Mouse (Mus musculus) naive thymus-derived CD4-positive, alpha-beta T cell, adult 2 months (primary cell): ENCODE measurements around the gene Cnn1.

ENCODE experiments used
- DNase-seq: peaks from one replicate; pipeline ENCODE4 v3.0.0-alpha.2; 2011; ENCODE audit warnings: low read depth

Gene Cnn1

GRCm38 (mm10) chr9:22098993-22099696 lies at the start of gene Cnn1:
Gene Cnn1, plus strand, starts transcription at chr9:22099216.
- no peak for DNase-seq

DNA sequence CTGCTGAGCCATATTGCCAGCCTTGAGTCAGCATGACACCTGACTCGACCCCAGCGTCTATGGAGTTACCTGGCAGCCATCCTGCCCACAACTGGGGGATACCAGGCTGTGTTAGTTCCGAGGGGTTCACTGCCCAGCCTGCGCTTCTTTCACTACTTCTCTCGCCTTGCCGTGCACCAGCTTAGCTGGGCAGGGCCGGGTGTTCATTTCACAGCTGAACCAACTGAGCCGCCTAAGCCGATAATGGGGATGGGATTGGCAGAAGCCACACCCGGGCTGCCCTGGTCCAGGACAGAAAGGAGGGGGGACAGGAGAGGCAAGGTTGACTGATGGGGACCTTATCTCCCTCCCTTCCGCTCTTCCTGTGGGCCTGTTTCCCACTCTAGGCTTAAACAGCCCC lies 49.7 kb upstream of the Cnn1 start:
- no peak for DNase-seq

- DNase-seq: no peak
Observed at GRCm38 (mm10) chr9:22049721-22050270, 49.2 kb upstream of the Cnn1 start.

- peak; percentile 52 for DNase-seq
Observed at GRCm38 (mm10) chr9:22050351-22050889, 48.6 kb upstream of the Cnn1 start.

GRCm38 (mm10) chr9:22051161-22051957 lies 47.7 kb upstream of the Cnn1 start:
- peak; percentile 33 for DNase-seq

DNA sequence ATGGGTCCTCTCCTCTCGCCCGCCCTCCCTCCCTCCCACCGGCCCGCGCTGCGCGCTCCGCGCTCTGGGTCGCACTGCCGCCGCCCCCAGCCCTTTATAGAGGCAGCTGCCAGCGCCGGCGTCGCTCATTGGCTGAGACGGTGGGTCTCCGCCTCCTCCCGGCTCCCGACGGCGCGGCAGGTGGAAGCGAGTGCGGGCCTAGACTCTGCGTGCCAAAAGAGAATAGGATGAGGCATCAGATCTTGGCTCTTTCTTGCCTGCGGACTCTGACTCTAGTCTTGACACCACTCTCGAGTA lies 47.1 kb upstream of the Cnn1 start, which contains the start of gene Elavl3:
TSS of gene Elavl3 (minus strand) at position 66 of the 297 bp plus-strand sequence.
- DNase-seq: peak; percentile 43

DNA sequence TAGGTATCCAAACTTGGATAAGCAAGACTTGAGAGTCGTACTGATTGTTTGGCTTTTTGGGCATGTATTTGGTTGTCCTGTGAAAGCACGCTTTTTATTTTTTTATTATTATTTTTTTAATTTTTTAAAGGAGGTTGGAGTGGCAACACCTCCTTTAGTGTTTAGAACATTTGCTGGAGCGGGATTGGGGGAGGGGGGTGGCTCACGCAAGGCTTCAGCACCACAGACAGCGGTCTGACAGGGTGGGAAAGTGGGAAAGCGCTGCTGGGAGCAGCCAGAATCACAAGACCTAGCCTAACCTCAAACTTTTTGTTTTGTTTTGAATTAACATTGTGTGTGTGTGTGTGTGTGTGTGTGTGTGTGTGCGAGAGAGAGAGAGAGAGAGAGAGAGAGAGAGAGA lies 45.4 kb upstream of the Cnn1 start:
- DNase-seq: no peak

GRCm38 (mm10) chr9:22054411-22055076 lies 44.5 kb upstream of the Cnn1 start:
- DNase-seq: peak; percentile 85

DNA sequence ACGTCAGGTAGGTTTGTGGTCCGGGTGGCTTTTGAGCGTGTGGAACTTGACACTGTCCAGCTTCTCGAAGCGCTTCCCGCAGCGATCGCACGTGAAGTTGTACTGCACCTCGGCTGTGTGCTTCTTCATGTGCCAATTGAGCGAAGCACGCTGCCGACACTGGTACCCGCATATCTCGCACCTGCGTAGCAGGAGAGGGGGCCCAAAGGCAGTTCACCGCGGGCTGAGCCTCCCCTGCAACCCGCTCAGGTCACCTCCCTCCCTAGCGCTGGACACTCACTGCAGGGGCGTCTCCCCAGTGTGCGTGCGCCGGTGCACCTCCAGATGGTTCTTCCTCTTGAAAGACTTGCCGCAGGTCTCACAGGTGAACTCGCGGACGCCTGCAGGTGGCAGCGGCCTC lies 43.3 kb upstream of the Cnn1 start:
- no peak for DNase-seq

- DNase-seq: no peak
Observed at GRCm38 (mm10) chr9:22056303-22056910, 42.6 kb upstream of the Cnn1 start.

GRCm38 (mm10) chr9:22057031-22057517 lies 41.9 kb upstream of the Cnn1 start:
- DNase-seq: no peak

DNA sequence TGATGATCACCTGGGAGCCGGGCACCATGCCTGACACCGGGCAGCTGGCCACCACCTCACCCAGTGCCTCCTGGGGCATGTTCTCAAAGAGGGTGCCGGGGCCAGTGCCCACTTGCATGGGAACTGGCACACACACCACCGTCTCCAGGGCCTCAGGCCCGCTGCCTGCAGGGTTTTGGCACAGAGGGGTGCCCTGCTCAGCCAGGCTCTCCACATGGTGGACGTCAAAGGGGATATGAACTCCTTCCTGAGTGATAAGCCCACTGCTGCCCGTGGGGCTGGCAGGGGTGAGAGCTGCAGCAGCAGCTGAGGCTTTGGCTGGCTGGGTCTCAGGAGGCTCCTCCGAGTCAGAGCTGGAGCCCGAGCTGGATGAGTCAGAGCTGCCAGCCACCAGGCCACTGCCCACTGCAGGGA lies 41.0 kb upstream of the Cnn1 start:
- DNase-seq: no peak

- no peak for DNase-seq
Observed at GRCm38 (mm10) chr9:22061339-22061738, 37.7 kb upstream of the Cnn1 start.

- DNase-seq: no peak
Observed at GRCm38 (mm10) chr9:22064341-22064740, 34.7 kb upstream of the Cnn1 start.

GRCm38 (mm10) chr9:22065642-22066041 lies 33.4 kb upstream of the Cnn1 start:
- no peak for DNase-seq

GRCm38 (mm10) chr9:22066433-22066832 lies 32.6 kb upstream of the Cnn1 start:
- peak; percentile 67 for DNase-seq

DNA sequence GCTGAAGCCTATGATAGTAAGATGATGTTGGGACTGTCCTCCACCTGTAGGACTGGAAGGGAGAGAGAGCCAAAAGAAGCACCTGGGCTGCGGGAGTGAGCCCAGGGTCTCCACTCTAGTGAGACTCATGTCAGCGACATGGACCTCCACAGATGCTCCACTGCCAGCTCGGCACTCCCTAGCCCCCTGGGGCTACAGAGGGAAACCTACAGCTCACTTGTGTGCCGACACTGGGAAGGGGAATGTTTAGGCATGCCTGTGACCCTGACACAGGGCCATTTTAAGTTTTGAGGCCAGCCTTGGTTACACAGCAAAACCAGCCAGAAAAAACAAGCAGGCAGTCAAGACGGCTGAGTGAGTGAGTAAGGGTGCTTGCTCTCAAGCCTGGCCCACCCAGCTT lies 31.8 kb upstream of the Cnn1 start:
- DNase-seq: no peak

DNA sequence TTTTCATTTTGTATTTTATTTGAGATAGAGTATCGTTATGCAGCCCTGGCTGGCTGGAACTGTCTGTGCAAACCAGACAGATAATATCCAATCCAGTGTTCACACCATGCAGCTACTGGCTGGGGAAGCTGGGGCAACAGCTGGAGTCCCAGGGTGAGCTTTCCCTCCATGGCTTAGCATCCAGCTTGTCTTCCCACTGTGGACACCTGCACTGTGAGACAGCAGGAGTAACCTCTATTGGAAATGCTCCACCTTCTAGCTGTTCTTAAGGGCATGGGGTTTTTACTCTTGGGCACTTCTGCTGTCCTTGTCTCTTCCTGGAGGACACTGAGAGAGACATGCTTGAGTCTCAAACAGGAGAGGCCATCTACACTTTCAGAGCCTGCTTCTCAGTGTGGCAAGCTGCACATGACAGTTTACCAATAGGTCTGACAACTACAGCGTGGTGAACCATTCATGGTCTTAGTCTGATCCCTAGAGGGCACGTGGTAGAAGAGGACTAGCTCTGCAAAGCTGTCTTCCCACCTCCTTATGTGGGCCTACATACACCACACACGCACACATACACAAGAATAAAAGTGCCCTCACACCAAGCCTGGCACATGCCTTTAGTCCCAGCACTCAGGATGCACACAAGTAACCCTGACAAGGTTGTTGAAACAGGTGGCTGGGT lies 29.0 kb upstream of the Cnn1 start:
- DNase-seq: no peak

DNA sequence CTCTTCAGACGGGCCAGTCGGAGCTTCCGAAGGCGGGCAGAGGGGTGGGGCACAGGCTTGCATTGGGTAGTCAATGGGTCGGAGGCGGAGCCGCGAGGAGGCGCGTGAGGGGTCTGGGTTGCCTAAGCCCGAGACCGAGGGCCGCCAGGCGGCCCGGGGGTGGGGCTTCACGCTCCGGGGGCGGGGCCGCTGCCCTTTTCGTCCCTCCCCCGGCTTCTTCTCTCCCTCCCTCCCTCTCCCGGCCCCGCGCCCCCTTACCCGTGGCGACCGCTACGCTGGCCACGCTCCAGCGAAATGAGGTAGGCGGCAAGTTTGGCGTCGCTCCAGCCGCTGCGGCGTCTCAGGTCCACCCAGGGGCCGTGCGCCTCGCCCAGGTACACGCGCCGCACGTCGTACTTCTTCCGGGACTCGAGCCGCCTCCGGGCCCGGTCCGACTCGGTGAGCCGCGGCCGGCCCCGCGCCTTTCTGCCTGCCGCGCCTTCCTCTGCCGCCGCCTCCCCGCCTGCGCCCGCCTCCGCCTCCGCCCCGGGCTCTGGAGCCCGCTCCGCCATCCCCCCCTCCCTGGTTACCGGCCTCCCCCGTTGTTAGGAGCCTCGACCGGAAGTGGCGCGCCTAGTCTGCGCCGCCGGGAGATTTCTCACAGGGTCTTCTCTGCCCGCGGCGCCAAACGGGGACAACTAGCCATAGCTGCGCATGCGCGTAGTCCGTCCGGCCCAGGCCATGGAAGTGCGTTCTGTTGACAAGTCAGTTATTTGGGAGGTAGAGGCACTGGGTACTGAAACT lies 28.0 kb upstream of the Cnn1 start, which contains the start of the genes Gm49318 and Zfp653:
TSS of gene Gm49318 (minus strand) at position 469 of the 783 bp plus-strand sequence.
TSS of gene Zfp653 (minus strand) at position 586 of the 783 bp plus-strand sequence.
- DNase-seq: peak; percentile 97

- no peak for DNase-seq
Observed at GRCm38 (mm10) chr9:22072276-22072675, 26.7 kb upstream of the Cnn1 start.
